Mouse (Mus musculus) embryonic fibroblast, embryonic 13.5 days (primary cell): ENCODE results near the gene Creb3l1.

Experiments
- CTCF ChIP-seq: IDR thresholded peaks from 2 replicates; pipeline ENCODE4 v1.5.1; 2011; ENCODE audit warnings: mild to moderate bottlenecking, control low read depth, low read length, moderate library complexity, borderline replicate concordance; ENCODE audit not compliant: insufficient read depth
- POLR2A ChIP-seq: IDR thresholded peaks from 2 replicates; pipeline ENCODE4 v1.6.1; 2011; ENCODE audit warnings: low read depth, mild to moderate bottlenecking, control low read depth, low read length, moderate library complexity

- no peak for TF ChIP-seq CTCF
- TF ChIP-seq POLR2A = no peak
These were observed 56.3 kb downstream of the Creb3l1 start for GRCm38 (mm10) chr2:91967962-91968361.
